Mouse (Mus musculus) urinary bladder, adult 2 months (tissue): ENCODE data around the gene Sergef. TPM values are rescaled to one million over a fixed set of nuclear protein-coding genes. Genes with fewer than 3 reads are reported as not detected.
"Not testable (repeated sequence)": the region's sequence is repeated elsewhere in the genome, so short reads cannot be mapped to it uniquely, and the experiment has no call there.

Source experiments
- DNase-seq: peaks from one replicate; pipeline ENCODE4 v3.0.0; 2022; ENCODE audit warnings: low spot score
- polyA plus RNA-seq: library from polyadenylated mRNA; depleted of rRNA; stranded (reverse); fragments of >200 nt; gene quantifications from 2 replicates; pipeline ENCODE4 v1.2.3, GENCODE M21; 2012

Gene Sergef
- polyA plus RNA-seq, 1 experiment, result 7.5 TPM

GRCm38 (mm10) chr7:46575897-46576296 is 63.7 kb downstream of the Sergef start:
- no peak for DNase-seq

GRCm38 (mm10) chr7:46572803-46573594 is 66.6 kb downstream of the Sergef start:
- no peak for DNase-seq

- DNase-seq, result not testable (repeated sequence)
Observed at GRCm38 (mm10) chr7:46569509-46569908, 70.1 kb downstream of the Sergef start.

- no peak for DNase-seq
Observed at GRCm38 (mm10) chr7:46566318-46567007, 73.1 kb downstream of the Sergef start.

GRCm38 (mm10) chr7:46565374-46565773 is 74.2 kb downstream of the Sergef start:
- DNase-seq, result no peak

- DNase-seq, result no peak
Observed at GRCm38 (mm10) chr7:46563801-46564200, 75.8 kb downstream of the Sergef start.

GRCm38 (mm10) chr7:46560061-46560460 is 79.5 kb downstream of the Sergef start:
- DNase-seq, result no peak

GRCm38 (mm10) chr7:46559643-46560042 is 80.0 kb downstream of the Sergef start:
- DNase-seq, result no peak

GRCm38 (mm10) chr7:46559006-46559405 is 80.6 kb downstream of the Sergef start:
- DNase-seq, result no peak

- DNase-seq, result no peak
Observed at GRCm38 (mm10) chr7:46557996-46558395, 81.6 kb downstream of the Sergef start.

GRCm38 (mm10) chr7:46557387-46557786 is 82.2 kb downstream of the Sergef start:
- DNase-seq, result no peak

GRCm38 (mm10) chr7:46556358-46557118 is 83.1 kb downstream of the Sergef start:
- DNase-seq, result no peak

GRCm38 (mm10) chr7:46555731-46556130 is 83.9 kb downstream of the Sergef start:
- no peak for DNase-seq

- DNase-seq, result no peak
Observed at GRCm38 (mm10) chr7:46554855-46555254, 84.8 kb downstream of the Sergef start.

GRCm38 (mm10) chr7:46554003-46554402 is 85.6 kb downstream of the Sergef start:
- DNase-seq, result no peak

GRCm38 (mm10) chr7:46551935-46552752 is 87.5 kb downstream of the Sergef start:
- DNase-seq, result no peak

- DNase-seq, result no peak
Observed at GRCm38 (mm10) chr7:46551173-46551572, 88.4 kb downstream of the Sergef start.

GRCm38 (mm10) chr7:46548124-46548523 is 91.5 kb downstream of the Sergef start:
- DNase-seq, result no peak

- no peak for DNase-seq
Observed at GRCm38 (mm10) chr7:46547642-46548041, 92.0 kb downstream of the Sergef start.

- DNase-seq, result no peak
Observed at GRCm38 (mm10) chr7:46546539-46546938, 93.1 kb downstream of the Sergef start.

GRCm38 (mm10) chr7:46544195-46544641 is 95.4 kb downstream of the Sergef start:
- DNase-seq, result no peak
